Mouse (Mus musculus): ENCODE results near the gene Zfp36l2.
"Not testable (repeated sequence)": the region's sequence is repeated elsewhere in the genome, so short reads cannot be mapped to it uniquely, and the experiment has no call there.

Gene Zfp36l2

DNA sequence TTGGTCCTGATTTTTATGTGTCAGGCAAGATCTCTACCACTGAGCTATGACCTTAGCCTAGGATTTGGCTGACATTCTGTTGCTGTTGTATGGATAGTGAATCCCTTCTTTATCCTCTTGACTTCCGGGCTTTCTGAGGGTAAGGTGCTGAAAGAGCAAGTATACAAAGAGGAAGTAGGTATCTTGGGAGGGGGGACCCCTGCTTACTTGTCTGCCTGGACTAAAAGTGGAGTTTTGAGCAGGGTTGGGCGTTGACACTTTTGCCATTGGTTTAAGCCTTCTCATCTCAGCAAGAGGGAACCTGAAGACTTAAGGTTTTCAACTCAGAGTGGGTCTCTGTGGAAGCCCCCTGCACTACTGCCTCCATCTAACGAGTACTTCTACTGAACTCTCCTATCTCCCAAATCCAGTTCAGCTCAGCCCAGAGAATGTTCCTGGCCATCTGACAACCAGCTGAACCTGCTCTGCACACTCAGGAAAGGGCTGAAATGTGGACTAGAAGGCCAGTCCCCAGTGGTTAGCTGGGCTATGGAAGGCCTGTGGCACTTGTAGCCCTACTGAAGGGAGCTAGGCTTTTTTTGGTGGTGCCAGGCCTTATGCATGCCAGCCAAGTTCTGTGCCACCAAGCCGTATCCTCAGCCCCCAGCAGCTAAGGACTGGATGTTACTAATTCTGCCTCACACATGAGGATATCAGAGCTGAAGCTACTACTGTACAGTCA is 6.7 kb upstream of the Zfp36l2 start:
- no peak for DNase-seq (ENCODE audit: low spot score)

DNA sequence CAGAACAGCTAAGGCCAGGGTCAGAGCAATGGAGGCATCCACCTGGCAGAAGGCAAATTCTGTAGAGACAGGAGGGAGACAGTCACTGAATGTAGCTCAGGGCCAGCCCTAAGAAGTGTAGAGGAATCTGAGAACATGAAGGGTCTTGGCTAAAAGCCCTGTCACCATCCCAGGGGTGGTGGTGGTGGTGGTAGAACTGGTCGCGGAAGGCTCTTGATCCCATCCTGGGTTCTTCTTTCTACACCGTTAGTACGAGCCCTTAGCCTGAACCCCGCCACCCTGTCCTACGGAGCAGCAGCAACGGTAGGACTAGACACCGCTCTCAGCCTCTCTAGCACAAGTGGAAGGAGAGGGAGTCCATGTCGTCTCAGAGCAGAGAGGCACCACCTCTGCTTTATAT is 5.7 kb upstream of the Zfp36l2 start:
- no peak for DNase-seq (ENCODE audit: low spot score)

DNA sequence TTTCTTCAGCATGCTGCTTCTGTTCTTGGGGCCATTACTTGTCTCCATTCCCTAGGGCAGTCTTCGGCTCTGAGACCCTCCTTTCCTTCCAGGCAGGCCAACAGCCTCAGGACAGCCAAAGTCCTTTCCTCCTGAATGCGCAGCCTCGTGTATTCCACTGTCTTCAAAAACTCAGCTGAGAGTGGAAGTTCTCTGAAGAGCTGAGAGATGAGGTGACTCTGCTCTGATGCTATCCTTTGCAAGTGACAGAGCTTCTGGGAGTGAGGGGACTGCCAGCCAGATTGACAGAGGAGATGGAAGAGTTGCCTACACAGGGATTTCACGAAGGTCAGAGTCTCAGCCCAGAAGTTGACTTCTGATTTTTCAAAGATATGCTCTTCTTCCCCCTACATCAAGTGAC is 4.2 kb upstream of the Zfp36l2 start:
- DNase-seq (ENCODE audit: low spot score) = no peak

DNA sequence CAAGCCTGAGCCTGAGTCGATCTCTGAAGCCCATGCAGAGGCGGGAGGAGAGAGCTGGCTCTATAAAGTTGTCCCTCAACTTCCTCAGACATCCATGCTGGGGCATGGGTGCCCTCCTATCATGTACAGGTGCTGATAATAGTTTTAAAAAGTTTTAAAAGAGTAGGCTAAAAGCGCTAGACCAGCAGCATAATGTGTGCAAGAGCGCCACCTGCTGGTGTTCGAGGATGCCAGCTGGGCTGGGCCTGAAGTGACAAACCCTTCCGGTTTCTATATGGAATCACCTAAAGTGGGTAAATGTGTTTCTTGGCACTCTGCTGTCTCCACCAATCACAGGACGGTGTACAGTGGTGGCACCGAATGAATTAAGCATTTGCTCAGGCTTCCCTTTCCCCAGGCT is 3.1 kb upstream of the Zfp36l2 start:
- DNase-seq (ENCODE audit: low spot score) = peak; percentile 70

DNA sequence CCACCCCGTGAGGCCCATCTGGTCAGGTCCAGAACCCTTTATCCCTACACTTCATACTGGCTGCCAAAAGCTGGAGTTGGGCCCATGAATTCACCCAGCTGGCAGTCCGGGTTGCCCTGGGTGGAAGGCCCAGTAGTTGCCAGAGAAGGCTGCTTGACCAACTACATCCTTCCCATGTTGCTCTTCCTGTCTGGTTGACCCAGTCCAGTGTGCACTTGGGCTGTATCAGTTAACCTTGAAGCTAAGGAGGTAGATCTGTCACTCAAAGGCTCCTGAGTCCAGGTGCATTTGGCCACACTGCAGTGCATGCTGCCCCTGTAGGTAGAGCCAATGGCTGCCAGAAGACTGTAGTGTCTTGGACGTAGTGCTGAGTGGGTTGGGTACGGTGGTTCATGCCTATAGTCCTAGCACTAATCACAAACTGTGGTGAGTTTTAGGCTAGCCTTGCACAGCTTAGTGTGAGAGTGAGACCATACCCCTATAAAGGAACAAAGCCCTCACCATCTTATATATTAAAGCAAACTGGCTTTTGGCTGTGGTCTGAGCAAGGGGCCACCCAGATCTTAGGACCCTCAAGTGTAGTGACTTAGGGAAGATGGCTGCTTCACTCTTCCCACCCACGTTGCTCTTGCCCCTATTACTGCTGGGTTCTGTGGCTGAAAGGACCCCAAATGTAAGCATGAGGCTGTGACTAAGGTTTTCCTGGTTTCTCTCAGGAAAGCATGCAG is 1.5 kb upstream of the Zfp36l2 start:
- no peak for DNase-seq (ENCODE audit: low spot score)

DNA sequence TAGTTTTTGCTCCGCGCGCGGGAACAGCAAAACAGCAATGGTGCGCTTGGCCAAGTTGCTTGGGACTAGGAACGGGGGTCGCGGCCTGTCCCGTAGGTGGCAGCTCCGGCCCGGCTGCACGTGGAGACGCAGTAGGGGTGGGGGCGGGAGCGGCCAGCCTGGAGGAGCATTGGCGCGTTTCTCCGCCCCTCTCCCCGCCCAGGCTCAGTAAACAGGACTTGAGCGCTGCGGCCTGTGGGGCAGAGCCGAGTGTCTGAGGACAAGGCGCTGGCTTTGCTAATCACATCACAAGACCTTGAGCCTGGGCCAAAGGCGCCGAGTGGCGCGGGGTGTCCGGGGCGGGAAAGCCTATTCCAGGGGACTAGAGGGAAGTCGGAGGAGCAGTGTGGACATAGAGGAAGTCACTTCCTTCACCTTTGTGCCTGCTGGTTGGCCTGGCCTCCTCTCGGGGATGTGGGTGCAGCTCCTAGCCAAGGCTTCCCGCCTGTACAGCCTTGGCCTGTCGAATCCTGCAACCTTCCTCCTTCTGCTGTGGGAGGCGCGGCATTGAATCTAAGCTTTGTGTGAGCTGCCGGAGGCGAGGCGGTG is 721 bp upstream of the Zfp36l2 start:
- DNase-seq (ENCODE audit: low spot score) = peak; percentile 72

DNA sequence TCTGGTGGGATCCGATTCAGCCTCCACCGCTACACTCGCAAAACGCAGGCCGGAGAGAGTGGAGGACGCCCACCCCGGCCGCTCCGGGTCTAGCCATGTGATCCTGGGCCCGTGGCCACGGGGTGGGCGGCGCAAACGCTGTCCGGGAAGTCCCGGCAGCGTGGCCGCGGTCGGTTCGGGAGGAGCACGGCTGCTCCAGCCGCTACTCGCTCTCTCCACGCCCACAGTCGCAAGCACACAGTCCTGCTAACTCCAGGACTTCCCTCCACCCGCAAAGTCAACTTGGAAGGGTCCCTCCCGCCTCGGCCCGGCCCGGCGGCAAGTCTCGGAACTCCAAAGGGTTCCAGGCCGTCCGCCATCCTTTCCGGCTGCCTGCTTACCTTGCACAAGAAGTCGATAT is 483 bp downstream of the Zfp36l2 start:
- DNase-seq (ENCODE audit: low spot score) = not testable (repeated sequence)

DNA sequence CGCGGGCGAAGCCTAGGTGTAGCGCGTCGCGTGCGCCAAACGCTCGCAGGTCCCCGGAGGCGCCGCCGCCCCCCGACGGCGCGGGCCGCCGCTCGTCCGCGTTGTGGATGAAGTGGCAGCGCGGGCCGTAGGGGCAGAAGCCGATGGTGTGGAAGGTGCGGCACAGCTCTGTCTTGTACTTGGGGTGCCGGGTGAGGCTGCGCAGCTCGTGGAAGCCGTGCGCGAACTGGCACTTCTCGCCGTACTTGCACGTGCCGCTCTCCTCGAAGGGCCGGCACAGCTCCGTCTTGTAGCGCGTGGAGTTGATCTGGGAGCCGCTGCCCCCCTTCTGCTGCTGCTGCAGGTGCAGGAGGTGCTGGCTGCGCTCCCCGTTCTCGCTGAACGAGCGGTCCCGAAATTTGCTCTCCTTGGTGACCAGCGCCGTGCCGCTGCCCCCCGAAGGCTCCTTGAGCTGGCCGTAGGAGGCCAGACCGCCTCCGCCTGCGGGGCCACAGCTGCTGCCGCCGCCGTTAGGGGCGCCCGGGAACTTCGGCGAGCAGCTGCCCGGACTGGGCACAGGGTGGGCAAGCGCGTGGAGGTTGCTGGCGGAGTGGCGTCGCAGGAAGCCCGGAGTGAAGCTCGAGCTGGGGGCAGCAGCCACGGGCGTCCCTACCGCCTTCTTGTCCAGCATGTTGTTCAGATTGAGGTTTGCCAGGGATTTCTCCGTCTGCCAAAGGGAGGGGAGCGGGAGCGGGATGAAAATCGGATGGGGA is 1.1 kb downstream of the Zfp36l2 start:
- DNase-seq (ENCODE audit: low spot score) = no peak

DNA sequence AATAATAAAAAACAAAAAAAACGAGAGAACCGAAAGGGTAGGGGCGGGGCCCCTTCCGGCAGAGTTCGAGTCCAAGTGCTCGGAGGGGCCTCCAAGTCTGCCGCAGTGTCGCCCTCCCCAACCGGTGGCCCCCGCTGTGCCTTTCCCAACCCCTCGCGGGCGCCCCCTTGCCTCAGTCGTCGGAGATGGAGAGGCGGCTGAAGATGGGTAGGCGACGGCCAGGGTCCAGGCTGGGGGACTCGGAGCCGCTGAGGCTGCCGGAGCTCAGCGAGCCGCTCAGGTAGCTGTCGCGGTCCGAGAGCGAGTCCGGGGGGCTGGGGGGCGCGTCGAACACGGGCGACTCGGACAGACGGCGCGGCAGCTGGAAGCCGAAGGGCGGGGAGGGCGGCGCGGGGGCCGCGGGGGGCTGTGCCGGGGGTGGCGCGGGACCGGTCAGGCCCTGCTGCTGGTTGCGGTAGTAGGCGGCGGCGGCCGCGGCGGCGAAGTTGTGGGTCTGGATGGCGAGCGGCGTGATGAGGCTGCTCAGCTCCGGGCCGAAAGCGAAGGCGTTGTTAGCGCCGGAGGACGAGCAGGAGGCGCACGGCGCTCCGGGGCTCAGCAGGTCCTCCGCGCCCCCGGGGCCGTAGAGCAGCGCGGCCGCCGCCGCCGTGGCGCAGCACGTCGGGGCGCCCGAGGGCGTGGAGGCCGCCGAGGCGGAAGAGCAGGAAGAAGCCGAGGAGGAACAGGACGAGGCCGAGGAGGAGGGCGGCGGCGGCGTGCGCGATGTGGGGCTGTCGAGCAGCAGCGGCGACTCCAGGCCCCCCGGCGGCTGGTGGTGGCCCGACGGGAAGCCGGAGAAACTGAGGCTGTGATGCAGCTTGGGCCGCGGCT is 1.9 kb downstream of the Zfp36l2 start:
- DNase-seq (ENCODE audit: low spot score) = no peak

DNA sequence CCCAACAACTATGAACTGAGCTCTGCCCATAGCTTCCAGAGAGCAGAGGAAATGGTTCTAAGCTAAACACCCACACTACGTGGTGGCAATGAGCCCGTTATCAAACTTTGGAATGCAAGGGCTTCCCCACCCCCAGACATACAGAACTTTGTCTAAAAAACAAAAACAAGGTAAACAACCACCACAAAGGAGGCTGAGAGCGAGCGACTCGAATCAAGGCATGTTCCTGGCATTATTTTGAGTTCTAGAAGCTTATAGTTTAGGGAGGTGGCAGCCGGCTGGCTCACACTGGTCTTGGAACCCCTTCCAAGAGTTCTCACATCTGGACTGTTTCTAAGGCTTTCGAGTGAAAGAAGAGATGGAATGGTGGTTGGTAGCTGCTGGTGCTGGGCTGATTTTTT is 2.7 kb downstream of the Zfp36l2 start:
- DNase-seq (ENCODE audit: low spot score) = no peak

DNA sequence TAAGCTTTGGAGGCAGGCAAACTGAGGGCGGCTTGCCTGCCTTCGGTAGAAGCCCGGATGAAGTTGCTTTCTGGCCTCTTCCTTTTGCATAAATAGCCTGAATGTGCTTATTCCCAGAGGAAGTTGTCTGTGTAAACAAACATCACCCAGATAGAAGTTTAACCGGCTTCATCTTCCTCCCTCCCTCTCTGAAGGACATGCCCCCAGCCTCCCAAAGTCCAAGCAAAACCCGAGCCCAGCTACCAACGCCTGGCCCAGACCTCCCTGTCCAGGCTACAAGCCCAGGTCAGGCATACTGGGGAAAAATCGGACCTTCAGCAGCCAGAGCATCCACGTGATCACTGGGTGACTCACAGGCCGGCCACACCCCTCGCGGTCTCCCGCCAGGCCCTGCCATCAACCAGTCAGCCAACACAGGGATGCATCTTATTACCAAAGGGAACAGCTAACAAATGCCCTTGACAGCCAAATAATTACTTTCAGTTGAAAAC is 4.4 kb downstream of the Zfp36l2 start:
- peak; percentile 55 for DNase-seq (ENCODE audit: low spot score)

DNA sequence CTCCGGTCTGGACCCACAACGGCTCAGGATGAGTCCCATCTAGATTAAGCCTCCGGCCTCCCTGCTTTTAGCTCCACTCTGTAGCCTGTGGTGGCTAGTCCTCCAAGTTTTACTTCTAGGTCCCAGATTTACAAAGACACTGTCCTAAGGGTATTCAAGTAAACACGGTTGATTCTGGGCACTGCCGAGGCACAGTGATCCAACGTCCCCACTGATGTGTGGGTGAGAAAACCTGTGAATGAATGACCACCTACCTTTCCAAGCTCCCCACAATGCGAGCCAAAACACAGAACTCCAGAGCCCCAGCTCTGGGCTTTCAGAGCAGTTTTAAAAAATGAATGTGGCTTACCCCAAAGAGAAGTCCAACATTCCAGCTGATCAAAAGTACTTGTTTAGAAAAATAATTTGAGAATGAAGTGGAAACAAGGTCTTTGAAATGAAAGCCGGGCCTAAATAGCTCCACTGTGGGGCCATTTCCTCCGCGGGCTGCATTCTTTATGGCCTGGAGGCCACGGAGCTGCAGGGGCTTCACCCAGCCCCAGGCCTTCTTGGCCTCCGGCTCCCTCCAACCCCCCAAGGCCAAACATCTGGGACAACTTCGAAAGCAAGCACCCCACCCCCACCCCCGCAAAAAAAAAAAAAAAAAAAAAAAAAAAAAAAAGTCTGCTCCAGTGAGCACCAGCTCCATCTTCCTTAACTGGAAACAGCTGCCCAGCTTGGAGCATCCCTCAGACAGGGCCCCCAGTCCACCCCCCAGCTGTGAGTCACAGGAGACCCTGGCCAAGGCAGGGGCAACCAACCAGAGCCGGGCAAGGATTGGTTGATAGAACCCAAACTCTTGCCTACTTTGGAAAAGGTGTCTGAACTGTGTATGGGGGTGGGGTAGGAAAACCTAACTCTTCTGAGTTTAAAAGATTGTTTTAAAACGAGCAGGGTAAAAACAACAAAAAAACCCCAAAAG is 5.2 kb downstream of the Zfp36l2 start:
- no peak for DNase-seq (ENCODE audit: low spot score)

DNA sequence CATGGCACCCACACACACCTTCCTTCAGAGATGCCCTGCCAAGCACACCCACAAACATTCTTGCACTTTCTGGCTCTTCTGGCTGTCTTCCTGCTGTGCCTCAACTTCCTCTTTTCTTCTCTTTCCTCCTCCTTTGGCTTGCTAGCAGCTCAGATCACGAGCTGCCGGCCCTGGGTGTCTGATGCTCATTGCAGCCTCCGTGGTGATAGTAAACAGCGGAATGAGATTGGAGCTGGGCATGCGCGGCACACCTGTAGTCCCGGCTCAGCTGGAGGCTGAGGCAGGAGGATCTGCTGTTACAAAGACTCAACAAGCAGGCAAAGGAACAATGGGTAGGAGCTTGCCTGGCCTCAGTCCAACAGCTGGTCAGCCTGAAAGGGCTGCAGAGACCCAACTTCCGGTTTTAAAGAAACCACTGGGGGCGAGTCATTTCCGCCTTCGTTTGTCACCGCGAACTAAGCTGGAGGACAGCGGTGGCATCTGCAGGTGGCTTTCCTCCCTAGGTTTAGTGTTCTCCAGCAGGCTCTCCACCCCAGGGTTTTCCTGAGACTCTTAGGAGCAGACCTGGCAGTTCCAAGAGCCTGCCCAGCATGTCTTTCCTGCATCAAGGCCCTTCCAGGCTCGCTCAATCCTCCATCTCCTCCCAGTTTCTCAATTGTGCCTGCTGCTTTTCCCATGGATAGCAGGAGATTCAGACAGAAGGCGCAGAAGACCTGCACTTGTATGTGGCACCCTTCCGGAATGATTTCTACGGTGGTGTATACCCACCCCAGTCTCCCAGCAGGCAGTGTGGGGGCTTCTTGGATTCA is 6.0 kb downstream of the Zfp36l2 start:
- DNase-seq (ENCODE audit: low spot score) = no peak

DNA sequence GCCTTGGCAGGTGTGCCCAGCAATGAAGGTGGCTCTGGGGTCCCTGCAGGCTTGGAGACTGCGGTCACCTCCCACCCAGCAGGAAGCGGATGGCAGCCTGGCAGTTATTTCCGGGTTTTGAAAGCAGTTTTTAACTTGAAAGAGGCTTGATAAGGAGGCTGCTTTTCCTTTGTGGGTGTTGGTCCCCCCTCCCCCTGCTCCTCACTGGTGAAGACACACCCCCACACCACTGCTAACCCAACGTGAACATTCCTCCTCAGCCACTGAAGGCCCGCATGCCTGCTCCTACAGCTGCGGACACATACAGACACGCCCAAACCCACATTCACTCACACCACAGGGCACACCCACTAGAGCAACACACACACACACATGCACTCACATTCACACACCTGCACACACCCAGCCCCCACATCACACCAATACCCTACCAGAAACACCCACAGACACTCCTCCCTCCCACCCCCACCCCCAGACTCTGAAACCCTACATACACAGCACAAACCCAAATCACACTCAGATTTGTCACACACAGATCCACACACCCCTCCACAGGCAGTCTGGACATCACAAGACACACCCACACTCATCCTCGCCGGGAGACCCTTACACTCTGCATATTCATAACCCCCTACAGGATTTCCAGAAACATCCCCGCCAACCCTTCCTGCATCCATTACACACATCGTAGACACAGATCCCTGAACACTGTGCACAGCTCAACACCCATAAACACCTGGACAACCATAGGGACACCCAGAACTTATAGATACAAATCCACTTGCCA is 6.8 kb downstream of the Zfp36l2 start:
- DNase-seq (ENCODE audit: low spot score) = no peak

DNA sequence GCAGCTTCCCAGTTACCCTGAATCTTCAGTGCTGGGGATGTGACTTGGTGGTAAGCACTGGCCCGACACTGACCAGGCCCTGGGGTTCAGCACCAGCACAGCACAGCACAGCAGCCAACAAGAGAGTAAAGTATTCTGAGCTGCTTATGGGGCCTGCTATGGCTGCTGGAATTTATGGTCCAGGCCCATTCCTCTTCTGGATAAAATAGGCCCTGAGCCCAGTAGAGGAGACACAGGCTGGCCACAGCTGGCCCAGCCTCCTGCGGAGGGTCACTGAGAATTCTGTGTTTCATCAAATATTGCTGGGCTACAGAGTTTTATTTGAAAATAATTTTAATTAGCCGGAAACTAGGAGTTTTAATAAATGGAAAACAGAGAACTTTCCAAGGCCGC is 7.8 kb downstream of the Zfp36l2 start:
- DNase-seq (ENCODE audit: low spot score) = no peak

DNA sequence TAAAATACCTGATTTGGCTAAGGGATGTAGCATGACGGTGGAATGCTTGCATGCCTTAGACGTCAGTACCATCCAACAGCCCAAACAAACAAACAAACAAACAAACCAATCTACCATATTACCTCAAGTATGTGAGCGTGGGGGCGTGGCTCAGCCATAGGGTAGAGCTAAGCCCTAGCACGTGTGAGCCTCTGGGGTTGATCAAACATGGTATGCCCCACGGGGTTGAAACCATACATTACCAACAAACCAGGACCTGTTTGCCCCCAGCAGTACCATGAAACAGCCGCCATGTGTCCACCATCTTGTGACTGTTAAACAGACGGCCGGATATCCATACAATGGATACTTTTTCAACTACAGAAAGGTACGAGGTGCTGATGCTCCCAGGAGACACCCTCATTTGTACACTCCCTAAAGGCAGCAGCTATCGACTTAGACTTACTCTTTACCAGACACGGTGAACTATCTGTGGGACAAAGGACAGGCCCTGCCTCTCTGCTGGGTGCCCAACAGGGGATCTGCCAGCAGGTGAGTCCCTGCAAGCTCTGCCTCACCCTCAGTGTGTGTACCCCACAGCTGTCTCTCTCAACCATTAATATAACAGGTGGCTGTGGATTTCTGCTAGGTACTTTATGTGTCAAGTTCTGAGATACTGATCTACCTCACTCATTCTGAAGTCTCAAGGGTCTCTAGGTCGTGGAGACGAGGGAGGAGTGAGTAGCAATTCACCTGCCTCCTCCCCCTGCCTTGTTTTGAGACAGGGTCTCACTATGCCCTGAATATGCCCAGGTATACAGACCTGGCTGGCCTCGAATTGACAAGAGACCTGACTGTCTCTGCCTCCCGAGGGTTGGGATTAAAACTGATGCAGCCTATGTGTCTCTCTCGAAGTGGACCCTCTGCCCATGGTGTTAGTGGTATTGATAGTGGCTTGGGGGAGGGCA is 8.4 kb downstream of the Zfp36l2 start:
- no peak for DNase-seq (ENCODE audit: low spot score)

DNA sequence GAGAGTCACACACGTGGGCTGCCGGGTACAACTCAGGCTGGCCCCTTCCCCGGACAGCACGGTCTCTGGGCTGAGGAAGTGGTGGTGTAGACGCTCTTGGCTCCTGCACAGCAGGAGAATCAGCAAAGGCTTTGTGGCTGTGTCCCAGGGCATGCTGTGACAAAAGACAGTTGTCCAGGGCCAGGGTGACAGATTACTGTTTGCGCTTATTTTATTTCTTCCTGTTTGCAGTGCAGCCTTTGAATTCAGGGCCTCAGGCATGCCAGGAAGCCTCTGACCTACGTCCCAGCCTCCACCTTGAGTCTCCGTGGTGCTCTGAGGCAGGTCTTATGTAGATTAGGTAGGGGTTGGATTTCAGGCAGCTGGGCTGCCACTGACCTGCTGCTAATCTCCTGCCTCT is 10.3 kb downstream of the Zfp36l2 start:
- DNase-seq (ENCODE audit: low spot score) = peak; percentile 9

DNA sequence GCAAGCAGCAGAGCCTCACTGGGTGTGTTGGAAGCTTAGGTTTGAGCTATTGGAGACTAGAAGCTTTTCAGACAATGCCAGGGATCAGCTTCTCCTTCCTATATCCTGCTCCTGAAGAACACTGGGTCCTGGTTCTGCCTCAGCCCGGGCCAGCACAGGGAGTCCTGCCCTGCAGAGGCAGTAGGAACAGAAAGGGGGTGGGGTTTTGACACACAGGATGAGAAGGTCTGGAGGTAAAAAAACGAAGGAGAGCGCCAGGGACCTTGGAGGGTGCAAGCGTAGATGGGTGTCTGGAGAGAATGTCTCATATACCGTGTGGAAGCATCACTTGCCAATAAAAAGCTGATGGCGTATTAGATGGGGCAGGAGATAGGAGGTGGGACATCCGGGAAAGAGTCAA is 11.3 kb downstream of the Zfp36l2 start:
- DNase-seq (ENCODE audit: low spot score) = no peak

All from urinary bladder, postnatal 10 days (tissue).